Mouse (Mus musculus): ENCODE measurements around the gene Fgfr3. TPM values are rescaled to one million over a fixed set of nuclear protein-coding genes. Genes with fewer than 3 reads are reported as not detected.

Gene Fgfr3
- 36.0 and 43.6 TPM in 2 replicates for polyA plus RNA-seq (2015; fragmentation: Nextera tagmentation; extraction: Ambion mirVana)

DNA sequence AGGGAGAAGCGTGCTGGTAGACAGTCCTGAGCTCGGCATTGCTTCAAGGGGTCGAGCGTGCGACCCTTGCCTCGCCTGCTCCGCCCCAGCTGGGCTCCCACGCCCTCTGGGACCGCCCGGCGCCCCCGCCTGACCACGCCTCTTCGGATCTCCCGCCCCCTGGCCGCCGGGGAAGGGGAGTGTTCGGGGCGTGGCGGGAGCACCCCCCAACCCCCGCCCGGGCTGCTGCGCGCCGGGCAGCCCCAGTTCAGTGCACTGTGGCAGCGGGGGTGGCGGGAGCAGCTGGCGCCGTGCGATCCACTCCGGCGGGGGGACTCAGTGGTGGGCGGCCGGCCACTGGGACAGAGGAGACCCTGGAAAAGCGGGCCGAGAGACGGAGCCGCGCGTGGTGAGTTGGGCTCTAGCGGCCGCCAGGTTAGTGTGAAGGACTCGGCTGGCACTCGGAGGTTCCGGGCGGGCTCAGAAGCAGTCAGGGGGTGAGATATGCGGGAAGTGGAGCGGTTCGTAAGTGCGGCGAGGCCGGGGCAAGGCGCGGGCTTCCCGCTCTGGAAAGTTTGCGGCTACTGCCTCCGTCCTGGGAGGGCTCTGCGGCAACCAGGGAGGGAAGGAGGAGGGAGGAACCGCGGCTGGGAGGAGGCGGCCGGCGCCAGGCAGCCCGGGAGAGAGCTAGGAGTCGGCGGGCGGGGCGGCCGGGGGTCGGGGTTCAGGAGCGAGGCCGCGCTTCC, at the start of gene Fgfr3:
Fgfr3 (plus strand) TSS at position 134 of the 725 bp plus-strand sequence.
- peaks cover 10% of the 10 kb centered on the region; the same call in 1 of the 2 replicates for H3K27me3 ChIP-seq (replicated peaks)
- WGBS: under 1% methylated on average over 58 of the region's 73 CpGs

DNA sequence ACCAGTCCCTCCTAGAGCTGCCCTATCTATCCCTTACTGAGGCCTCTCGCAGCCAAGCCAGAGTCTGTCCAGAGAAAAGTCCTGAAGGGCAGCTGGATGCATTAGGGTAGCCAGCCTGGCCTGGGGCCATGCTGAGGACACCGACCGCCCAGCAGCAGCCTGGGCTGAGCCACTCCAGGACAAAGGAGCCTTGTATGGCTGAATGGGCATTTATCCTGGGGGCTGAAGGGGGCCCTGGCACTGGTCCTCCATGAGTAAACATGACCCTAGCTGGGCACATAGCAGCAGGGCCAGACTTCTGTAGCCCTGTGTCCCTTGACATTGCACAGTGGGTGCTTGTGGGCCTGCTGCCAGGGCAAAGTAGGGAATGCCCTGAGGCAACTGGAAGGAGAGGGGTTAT, 47.0 kb upstream of the Fgfr3 start:
- peak; percentile 78 for ATAC-seq (ENCODE audit: low FRiP score)
- Histone ChIP-seq H3K4me2 (no peak overlapping the region), H3K9ac (replicated peaks) (no peak overlapping the region), H3K27ac (replicated peaks) (no peak overlapping the region), H3K27me3 (replicated peaks) (no peaks in the 10 kb centered on the region), H3K9me3 (replicated peaks) (no peaks in the 10 kb centered on the region), H3K4me3 (replicated peaks) (no peak overlapping the region), H3K36me3 (no peaks in the 10 kb centered on the region), H3K4me1 (peaks cover 12% of the 10 kb centered on the region; the same call in 1 of the 2 replicates)
- WGBS: 45% methylated on average over 3 of the region's 3 CpGs

More for the DNA sequence above, at the start of gene Fgfr3:
- H3K9ac ChIP-seq (replicated peaks): peak within 1 kb of the TSS; percentile 67
- H3K4me3 ChIP-seq (replicated peaks): peak within 1 kb of the TSS; percentile 52
- H3K9me3 ChIP-seq (replicated peaks): no peaks in the 10 kb centered on the region
- peak; percentile 55 for ATAC-seq (ENCODE audit: low FRiP score)
- H3K4me1 ChIP-seq: peaks cover 38% of the 10 kb centered on the region
- peak within 1 kb of the TSS; percentile 77 for H3K27ac ChIP-seq (replicated peaks)
- H3K36me3 ChIP-seq: no peaks in the 10 kb centered on the region
- peak within 1 kb of the TSS; percentile 82 for H3K4me2 ChIP-seq

DNA sequence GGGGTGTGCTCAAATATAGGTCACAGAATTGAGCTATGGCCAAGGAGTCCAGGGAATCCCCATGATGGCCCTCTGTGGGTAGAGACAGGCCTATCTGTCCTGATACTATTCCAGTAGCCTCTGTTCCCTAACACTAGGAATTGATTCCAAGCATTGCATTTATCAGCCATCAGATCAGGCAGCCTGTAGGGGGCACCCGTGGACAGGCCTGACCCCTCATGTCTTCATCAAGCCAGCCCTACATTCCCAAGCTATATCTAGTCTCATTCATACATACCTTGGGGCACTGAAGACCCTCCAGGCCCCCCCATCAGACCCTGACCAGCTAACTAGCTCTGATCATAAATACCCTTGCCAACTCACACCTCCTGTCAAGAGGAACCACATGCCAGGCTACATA, 45.5 kb upstream of the Fgfr3 start:
- ATAC-seq (ENCODE audit: low FRiP score): no peak
- Histone ChIP-seq H3K27ac (replicated peaks) (no peak overlapping the region), H3K4me2 (no peak overlapping the region), H3K27me3 (replicated peaks) (no peaks in the 10 kb centered on the region), H3K36me3 (no peaks in the 10 kb centered on the region), H3K9me3 (replicated peaks) (no peaks in the 10 kb centered on the region), H3K4me1 (peaks cover 12% of the 10 kb centered on the region; the same call in 1 of the 2 replicates), H3K9ac (replicated peaks) (no peak overlapping the region), H3K4me3 (replicated peaks) (no peak overlapping the region)
- 4% methylated on average over 1 of the region's 1 CpGs for WGBS

- no peak overlapping the region for H3K27ac ChIP-seq (replicated peaks)
- H3K36me3 ChIP-seq: no peaks in the 10 kb centered on the region
- WGBS: 91% methylated on average over 5 of the region's 5 CpGs
- no peaks in the 10 kb centered on the region for H3K27me3 ChIP-seq (replicated peaks)
- H3K9ac ChIP-seq (replicated peaks): no peak overlapping the region
- no peak overlapping the region for H3K4me2 ChIP-seq
- H3K9me3 ChIP-seq (replicated peaks): no peaks in the 10 kb centered on the region
- no peak for ATAC-seq (ENCODE audit: low FRiP score)
- H3K4me3 ChIP-seq (replicated peaks): no peak overlapping the region
- H3K4me1 ChIP-seq: peaks cover 14% of the 10 kb centered on the region; the same call in 1 of the 2 replicates
These were observed 43.2 kb upstream of the Fgfr3 start for GRCm38 (mm10) chr5:33678244-33678643.

- Histone ChIP-seq H3K4me2 (no peak overlapping the region), H3K4me1 (peaks cover 3% of the 10 kb centered on the region; the same call in 1 of the 2 replicates), H3K9me3 (replicated peaks) (no peaks in the 10 kb centered on the region), H3K36me3 (no peaks in the 10 kb centered on the region), H3K9ac (replicated peaks) (no peak overlapping the region), H3K27ac (replicated peaks) (no peak overlapping the region), H3K27me3 (replicated peaks) (no peaks in the 10 kb centered on the region), H3K4me3 (replicated peaks) (no peak overlapping the region)
- ATAC-seq (ENCODE audit: low FRiP score): no peak
- 86% methylated on average over 3 of the region's 3 CpGs for WGBS
These were observed 40.4 kb upstream of the Fgfr3 start for GRCm38 (mm10) chr5:33681044-33681443.

GRCm38 (mm10) chr5:33681611-33682388, 39.7 kb upstream of the Fgfr3 start:
- WGBS: 77% methylated on average over 15 of the region's 15 CpGs
- H3K36me3 ChIP-seq: no peaks in the 10 kb centered on the region
- no peak overlapping the region for H3K4me3 ChIP-seq (replicated peaks)
- no peaks in the 10 kb centered on the region for H3K9me3 ChIP-seq (replicated peaks)
- no peak for ATAC-seq (ENCODE audit: low FRiP score)
- H3K27ac ChIP-seq (replicated peaks): no peak overlapping the region
- peaks cover 3% of the 10 kb centered on the region; the same call in 1 of the 2 replicates for H3K4me1 ChIP-seq
- H3K27me3 ChIP-seq (replicated peaks): no peaks in the 10 kb centered on the region
- H3K9ac ChIP-seq (replicated peaks): no peak overlapping the region
- no peak overlapping the region for H3K4me2 ChIP-seq

DNA sequence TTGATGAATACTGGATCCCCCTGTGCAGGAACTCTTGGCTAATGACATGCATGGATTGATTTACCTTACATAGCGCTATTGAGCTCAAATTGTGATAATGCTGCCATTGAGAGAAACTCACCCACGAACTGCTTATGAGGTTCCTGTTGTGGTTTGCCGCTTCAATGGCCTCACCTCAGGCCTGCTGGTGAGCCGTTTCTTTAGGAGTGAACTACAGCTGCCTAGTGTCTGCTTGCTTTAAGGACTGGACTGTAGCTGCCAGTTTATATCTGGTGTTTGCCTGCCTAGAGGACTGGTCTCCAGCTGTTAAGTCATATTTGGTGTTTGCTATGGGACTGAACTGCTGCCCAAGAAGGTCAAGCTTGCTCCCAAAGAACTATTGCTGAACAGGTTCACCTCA, 38.5 kb upstream of the Fgfr3 start:
- H3K4me3 ChIP-seq (replicated peaks): no peak overlapping the region
- H3K4me1 ChIP-seq: peaks cover 3% of the 10 kb centered on the region; the same call in 1 of the 2 replicates
- H3K27ac ChIP-seq (replicated peaks): no peak overlapping the region
- H3K9ac ChIP-seq (replicated peaks): no peak overlapping the region
- no peaks in the 10 kb centered on the region for H3K9me3 ChIP-seq (replicated peaks)
- H3K36me3 ChIP-seq: no peaks in the 10 kb centered on the region
- 75% methylated on average over 4 of the region's 4 CpGs for WGBS
- no peak for ATAC-seq (ENCODE audit: low FRiP score)
- no peaks in the 10 kb centered on the region for H3K27me3 ChIP-seq (replicated peaks)
- no peak overlapping the region for H3K4me2 ChIP-seq

- H3K4me3 ChIP-seq (replicated peaks): no peak overlapping the region
- no peaks in the 10 kb centered on the region for H3K36me3 ChIP-seq
- no peak overlapping the region for H3K9ac ChIP-seq (replicated peaks)
- no peaks in the 10 kb centered on the region for H3K9me3 ChIP-seq (replicated peaks)
- peak; percentile 30; the same call in 1 of the 2 replicates for ATAC-seq (ENCODE audit: low FRiP score)
- no peaks in the 10 kb centered on the region for H3K27me3 ChIP-seq (replicated peaks)
- H3K27ac ChIP-seq (replicated peaks): no peak overlapping the region
- H3K4me2 ChIP-seq: no peak overlapping the region
- peaks cover 12% of the 10 kb centered on the region for H3K4me1 ChIP-seq
- 44% methylated on average over 7 of the region's 7 CpGs for WGBS
These were observed 37.4 kb upstream of the Fgfr3 start for GRCm38 (mm10) chr5:33683897-33684652.

GRCm38 (mm10) chr5:33684932-33685331, 36.5 kb upstream of the Fgfr3 start:
- Histone ChIP-seq H3K27me3 (replicated peaks) (no peaks in the 10 kb centered on the region), H3K4me3 (replicated peaks) (no peak overlapping the region), H3K9me3 (replicated peaks) (no peaks in the 10 kb centered on the region), H3K9ac (replicated peaks) (no peak overlapping the region), H3K4me2 (no peak overlapping the region), H3K4me1 (peaks cover 20% of the 10 kb centered on the region), H3K27ac (replicated peaks) (no peak overlapping the region), H3K36me3 (no peaks in the 10 kb centered on the region)
- WGBS: 86% methylated on average over 4 of the region's 4 CpGs
- no peak for ATAC-seq (ENCODE audit: low FRiP score)

- Histone ChIP-seq H3K4me3 (replicated peaks) (no peak overlapping the region), H3K9me3 (replicated peaks) (no peaks in the 10 kb centered on the region), H3K27me3 (replicated peaks) (0 out of 2 replicates have a peak, but pooled peaks cover 4% of the 10 kb centered on the region), H3K4me1 (peaks cover 26% of the 10 kb centered on the region), H3K36me3 (no peaks in the 10 kb centered on the region), H3K4me2 (no peak overlapping the region), H3K9ac (replicated peaks) (no peak overlapping the region), H3K27ac (replicated peaks) (no peak overlapping the region)
- ATAC-seq (ENCODE audit: low FRiP score): no peak
- 48% methylated on average over 4 of the region's 4 CpGs for WGBS
These were observed 34.3 kb upstream of the Fgfr3 start for GRCm38 (mm10) chr5:33687142-33687541.

All from neural tube, embryonic 15.5 days (tissue).